Mouse (Mus musculus): ENCODE measurements around the gene Gm10295.

GRCm38 (mm10) chr7:71370746-71371145 lies 19.5 kb upstream of the Gm10295 start:
- TF ChIP-seq CTCF (IDR thresholded peaks at IDR 0.05; ENCODE audit: borderline replicate concordance, control insufficient read depth, extremely low read depth, insufficient read depth, low read length, poor library complexity) (no peak), POLR2A (IDR thresholded peaks at IDR 0.05; ENCODE audit: control insufficient read depth, extremely low read depth, insufficient read depth, low read length, poor library complexity) (no peak)
